Mouse (Mus musculus): Measurements from ENCODE around the gene S100b. TPM values are rescaled to one million over a fixed set of nuclear protein-coding genes. Genes with fewer than 3 reads are reported as not detected.

S100b gene
- total RNA-seq, 2 experiments from 2014 or later, result 157 to 173 TPM

DNA sequence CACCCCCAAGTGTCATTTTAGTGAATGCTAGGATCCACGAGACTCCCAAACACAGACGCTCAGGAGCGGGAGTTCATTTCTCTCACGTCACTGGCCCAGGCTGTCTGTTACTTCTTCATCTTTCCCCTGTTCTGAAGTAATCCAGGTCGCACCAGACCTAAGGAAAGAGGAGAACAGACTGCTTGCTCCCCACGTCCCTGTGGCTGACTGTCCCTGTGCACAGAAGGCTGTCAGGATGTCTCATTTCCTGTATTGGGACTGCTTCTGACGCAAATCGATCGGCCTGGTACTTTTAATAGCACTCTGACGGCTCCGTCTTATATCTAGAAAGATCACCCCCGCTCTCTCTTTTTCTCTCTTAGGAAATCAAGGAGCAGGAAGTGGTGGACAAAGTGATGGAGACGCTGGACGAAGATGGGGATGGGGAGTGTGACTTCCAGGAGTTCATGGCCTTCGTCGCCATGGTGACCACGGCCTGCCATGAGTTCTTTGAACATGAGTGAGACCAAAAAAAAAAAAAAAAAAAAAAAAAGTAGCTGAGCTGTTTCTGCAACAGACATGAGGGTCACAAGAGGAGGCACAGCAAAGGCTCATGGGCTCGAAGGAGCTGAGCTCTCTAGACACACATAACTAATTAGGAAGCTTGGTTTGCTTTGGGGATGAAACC, 6.0 kb downstream of the S100b start:
- no peak for DNase-seq (ENCODE audit: low spot score in 2 of 2)

DNA sequence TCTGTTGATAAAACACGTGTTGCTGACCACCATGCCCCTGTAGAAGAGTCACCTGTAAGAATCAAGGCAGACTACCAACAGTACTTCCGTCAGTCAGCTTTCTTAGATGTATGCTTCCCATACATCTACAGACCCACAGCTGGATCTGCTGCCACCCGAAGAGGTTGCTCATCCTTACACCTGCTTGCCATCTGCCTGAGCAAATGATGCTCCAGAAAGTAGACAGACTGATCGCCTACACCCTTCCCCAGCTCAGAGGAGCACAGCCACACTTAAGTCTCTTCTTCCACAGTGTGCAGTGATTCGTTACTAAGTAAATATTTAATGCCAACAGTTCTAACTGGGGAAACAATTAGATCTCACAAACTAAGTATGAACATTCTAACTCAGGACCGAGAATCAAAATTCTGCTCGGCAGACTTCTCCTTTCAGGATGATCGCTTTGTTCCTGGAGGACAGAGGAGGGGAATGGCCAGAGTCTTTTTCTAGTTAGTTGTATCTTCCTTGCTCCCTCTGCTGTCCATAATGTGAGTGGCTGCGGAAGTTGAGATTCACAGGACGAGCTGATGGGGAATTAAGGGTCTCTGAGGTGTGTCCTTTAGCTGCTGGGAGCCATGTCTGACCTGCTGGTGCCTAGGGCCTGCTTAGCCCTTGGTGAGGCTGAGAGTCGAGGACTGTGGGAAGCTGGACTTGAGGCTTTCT, 6.9 kb downstream of the S100b start:
- peak in 1 of 2 experiments; percentile 32 for DNase-seq (ENCODE audit: low spot score in 2 of 2)

DNA sequence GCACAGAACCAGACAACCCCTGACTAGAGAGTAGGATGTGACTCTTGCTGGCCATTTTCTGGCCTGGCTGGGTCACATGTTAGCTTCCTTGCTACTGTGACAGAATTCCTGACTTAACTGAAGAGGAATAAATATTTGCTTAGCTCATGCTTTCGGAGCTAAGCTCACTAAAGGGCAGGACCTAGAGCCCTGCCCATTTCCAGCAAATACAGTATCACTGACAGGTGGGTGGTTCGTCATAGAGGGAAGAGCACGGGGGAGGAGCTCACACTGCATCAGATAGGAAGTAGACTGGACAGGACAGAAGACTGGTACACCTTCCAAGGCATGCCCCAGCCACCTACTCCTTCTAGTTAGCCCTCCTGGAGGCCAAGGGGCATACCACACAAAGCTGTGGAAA, 7.8 kb downstream of the S100b start:
- no peak for DNase-seq (ENCODE audit: low spot score in 2 of 2)

DNA sequence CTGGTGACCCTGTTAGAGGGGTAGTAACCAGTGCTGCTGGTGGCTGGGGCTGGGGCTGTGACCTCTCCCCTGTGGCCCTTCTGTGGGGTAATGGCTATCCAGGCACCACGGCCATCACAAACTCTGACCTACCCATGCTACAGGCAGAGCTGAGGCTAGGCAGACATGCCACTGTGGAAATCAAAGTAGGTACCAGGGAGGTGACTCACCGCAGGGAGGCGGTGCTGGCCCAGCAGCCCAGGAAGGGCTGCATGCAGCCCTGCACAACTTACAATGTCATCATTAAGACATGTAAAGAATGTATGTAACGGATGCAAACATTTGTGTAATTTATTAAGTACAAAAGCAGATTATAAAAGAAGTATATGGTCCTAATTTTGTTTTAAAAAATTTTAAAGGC, 8.8 kb downstream of the S100b start:
- no peak for DNase-seq (ENCODE audit: low spot score in 2 of 2)

DNA sequence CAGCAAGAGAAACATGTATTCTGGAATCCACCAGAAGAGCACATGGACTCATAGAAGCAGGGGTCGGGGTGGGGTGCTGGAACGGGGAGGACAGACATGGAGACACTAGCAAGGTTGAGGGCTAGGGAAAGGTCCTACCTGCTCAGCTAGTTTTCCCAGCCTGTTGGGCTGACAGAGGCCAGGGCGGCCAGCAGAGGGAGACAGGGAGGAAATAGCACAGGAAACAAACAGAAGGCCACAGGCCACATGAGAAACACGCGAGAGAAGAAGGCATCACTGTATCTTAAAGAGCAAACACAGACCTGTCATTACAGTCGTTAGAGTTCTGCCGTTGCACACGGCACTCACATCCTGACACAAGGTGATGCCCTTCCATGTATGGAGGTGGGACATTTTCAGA, 17.6 kb downstream of the S100b start:
- DNase-seq (ENCODE audit: low spot score in 2 of 2), result no peak

DNA sequence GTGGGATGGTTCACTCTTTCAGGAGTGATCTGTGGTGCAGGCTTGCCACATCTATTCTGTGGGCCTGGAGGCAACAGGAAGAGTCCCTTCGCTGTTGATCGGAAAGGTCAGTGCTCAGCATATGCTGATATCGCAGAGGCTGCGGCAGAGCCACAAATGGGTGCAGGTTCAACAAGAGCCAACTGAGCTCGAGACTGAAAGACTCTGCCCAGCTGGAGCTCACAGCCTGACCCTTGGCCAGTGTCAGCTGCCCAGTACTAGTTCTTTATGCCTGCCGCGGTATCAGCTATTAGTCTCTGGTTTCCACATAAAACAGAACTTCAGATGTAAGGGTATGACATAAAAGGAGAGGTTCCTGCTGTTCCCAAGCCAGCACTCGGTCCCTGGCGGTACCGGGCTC, 21.6 kb downstream of the S100b start:
- no peak for DNase-seq (ENCODE audit: low spot score in 2 of 2)

DNA sequence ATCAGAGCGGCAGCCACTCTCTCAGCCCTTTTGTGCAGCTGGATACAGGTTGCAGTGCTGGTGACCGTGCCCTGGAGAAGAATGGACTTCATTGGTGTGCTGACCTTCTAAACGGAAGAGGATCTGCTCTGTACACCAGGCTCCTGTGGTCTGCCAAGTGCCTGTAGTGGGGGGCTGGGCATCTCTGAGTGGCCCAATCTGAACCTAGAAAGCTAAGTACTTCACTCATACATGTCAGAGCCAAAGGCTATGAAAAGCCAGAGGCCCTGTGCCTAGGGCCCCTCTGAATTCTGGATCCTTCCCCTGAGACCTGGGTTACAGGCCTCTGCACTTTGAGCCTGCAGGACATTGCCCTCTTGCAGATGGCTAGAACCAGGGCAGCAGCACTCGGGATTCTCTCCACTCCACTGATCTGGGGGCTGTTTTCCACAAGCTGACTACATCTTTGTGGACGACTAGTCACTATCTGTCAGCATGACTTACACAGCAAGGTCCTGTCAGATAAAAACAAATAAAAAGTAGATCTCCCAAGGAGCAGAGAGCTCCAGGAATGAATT, 25.0 kb downstream of the S100b start:
- DNase-seq (ENCODE audit: low spot score in 2 of 2), result no peak

DNA sequence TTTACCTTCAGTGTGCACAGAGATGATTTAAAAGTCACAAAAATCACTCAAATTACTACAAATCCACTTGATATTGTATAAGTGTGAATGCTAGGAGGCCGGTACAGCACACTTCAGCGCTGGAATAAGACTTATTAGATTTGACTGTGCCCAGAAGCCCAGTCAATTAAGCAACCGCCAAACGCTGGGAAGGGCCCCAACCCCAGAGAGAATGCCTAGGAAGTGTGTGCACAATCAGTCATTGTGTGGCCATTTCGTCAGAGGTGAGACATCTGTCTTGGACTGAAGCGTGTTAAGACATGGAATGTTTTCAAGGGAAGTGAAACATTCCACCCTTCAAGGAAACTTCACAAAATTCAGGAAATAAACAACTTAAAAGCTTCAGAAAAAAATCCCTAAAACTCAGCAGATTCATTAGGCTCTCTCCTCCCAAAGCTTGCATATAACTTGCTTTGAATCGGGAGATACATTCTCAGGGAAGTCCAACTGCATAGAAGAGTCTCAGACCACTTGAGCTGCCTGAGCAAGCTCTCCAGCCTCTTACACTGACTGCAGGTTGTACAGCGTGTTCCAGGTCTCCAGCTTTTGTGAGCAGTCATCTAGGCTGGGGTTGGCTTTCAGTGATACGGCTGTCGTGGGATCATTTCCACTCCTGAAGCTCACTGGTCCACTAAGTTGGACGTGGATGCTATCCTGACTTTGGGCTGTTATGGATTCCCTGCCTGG, 34.8 kb downstream of the S100b start:
- DNase-seq (ENCODE audit: low spot score in 2 of 2), result no peak

DNA sequence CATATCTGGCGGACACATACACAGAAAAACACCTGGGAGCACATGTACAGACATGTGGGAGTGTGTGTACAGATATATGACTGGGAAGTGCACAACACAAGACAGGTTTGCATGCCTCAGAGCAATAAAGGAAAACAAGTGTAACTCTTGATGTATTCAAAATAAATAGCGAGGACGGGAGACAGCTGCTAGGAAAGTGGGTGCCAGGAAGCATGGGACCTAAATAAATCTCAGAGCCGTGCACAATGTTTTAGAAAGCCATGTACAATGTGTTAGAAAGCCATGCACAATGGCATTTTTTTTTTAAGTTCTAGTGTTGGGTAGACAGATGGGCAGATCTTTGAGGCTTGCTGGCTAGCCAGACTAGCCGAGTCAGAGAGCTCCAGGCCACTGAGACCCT, 35.4 kb downstream of the S100b start:
- DNase-seq (ENCODE audit: low spot score in 2 of 2), result no peak

DNA sequence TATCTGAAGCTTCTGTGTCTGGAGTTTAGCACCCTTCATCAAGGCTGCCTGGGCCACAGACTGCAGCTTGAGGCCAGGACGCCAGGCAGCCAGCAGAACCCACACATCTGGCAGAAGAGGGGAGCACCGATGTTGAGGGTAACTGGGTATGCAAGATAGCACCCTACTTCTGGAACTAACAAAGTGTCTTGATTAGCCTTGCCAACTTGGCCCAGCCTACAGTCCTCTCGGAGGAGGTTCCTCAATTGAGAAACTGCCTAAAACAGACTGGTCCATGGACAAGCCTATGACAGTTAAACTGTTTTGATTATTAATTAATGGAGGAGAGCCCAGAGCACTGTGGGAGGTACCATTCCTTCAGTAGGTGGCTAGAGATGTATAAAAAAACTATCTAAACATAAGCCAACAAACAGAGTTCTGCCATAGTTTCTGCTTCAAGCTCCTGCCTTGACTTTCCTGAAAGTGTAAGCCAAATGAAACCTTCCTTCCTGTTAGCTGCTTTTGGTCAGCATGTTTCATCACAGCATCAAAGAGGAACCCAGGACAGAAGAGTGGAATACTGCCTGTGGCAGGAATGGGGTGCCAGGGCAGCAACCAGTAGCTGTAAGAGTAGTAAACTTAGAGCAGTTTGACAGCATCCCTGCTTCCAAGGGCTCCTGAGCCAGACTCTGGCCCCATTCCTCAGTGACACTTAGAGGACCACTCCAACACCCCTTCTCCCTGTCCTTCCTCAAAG, 36.5 kb downstream of the S100b start:
- no peak for DNase-seq (ENCODE audit: low spot score in 2 of 2)

DNA sequence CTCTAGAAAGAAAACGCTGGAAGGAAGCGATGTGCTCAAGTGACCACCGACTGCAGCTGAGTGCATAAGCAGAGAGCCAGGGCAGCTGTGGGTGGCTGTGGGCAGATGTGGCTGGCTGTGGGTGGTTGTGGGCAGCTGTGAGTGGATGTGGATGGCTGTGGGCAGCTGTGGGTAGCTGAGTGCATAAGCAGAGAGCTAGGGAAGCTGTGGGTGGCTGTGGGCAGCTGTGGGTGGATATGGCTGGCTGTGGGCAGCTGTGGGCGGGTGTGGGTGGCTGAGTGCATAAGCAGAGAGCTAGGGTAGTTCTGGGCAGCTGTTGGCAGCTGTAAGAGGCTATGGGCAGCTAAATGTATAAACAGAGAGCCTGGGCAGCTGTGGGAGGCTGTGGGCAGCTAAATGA, 39.6 kb downstream of the S100b start:
- DNase-seq (ENCODE audit: low spot score in 2 of 2), result no peak

DNA sequence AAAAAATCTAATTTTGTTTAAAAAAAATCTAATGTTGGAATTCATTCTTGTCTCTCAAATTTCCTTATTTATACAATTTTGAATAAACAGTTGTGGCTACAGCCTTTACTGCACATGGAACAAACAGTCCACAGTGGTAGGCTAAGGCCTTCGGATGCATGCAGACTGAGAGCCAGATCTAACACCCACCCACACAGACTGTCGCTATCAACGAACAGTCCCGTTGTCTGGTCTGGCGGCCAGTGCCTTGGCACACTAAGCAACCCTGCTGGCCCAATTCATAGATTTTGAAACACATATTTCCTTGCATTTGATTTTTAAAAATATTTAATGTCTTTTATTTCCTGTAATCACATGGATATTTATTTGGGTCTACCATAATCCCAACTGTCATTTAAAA, 46.5 kb downstream of the S100b start:
- no peak for DNase-seq (ENCODE audit: low spot score in 2 of 2)

DNA sequence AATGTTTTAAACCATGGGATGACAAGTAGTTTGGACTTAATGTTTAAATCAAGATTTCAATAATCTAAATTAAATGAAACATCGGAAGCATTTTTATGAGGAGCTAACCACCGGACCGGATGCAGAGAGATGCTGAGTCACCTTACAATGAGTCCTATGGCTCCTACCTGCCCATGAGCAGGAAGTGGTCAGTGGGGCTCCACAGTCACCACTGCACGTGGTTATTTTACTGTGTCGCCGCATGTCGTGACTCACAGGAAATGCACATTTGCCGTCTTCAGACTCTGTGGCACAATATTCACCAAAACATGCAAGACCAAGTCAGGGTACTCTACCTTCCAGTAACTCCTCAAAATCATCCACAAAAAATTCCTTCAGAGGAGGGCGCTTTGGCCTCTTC, 53.1 kb downstream of the S100b start:
- DNase-seq (ENCODE audit: low spot score in 2 of 2), result no peak

Small RNA genes lying within 50 kb of the gene (microRNA-seq; reads per million reads assigned to microRNA genes)
- gene Mir678, result 0 reads per million in 2 experiments

Other genes with a start within 250 kb of the S100b start
- 10 to 100 TPM; 15.4 to 17.5 TPM for gene Zfp280b, start 221.2 kb upstream of the S100b start, total RNA-seq (2021)
- not detected for gene Slc5a4b, start 142.9 kb upstream of the S100b start, total RNA-seq (2021)
- not detected for gene Slc5a4a, start 106.4 kb upstream of the S100b start, total RNA-seq (2021)
- 10 to 100 TPM; 62.1 to 70.2 TPM for gene Prmt2, start 16.0 kb upstream of the S100b start, total RNA-seq (2021)
- gene Dip2a, start 91.4 kb downstream of the S100b start, total RNA-seq (2021), result 10 to 100 TPM; 62.6 to 63.3 TPM
- gene AC141477.1, start 186.6 kb downstream of the S100b start, total RNA-seq (2021), result not detected
- gene Pcnt, start 188.9 kb downstream of the S100b start, total RNA-seq (2021), result 10 to 100 TPM; 22.2 to 29.9 TPM
- not detected for gene 2610028H24Rik, start 195.2 kb downstream of the S100b start, total RNA-seq (2021)
- gene Mcm3ap, start 215.1 kb downstream of the S100b start, total RNA-seq (2021), result 10 to 100 TPM; 51.7 to 53.7 TPM
- gene Ybey, start 215.3 kb downstream of the S100b start, total RNA-seq (2021), result 1 to 10 TPM; 4.5 TPM

Data from left cerebral cortex, adult 18-20 months (tissue).